Mouse (Mus musculus): ENCODE results near the gene Cdk14.

The Cdk14 gene

DNA sequence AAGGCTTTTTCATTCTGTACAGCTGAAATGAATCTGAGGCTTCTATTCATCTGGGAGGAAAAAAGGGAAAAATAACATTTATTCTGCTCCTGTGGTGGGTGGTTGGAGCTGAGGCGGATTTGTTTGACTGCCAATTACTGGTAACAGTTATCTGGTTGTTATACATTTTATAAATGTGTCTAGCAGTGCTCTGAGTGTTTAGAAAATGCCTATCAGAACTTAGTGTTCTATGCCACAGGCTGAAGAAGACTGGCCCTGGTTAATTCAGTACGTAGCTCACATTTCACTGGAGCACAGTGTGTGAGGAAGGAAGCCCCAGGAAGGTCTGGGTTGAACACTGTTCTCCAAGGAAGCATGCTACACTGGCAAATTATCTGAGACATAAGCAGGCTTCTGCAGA is 429.1 kb downstream of the Cdk14 start:
- no peak for DNase-seq (ENCODE audit: inconsistent ontology term)

DNA sequence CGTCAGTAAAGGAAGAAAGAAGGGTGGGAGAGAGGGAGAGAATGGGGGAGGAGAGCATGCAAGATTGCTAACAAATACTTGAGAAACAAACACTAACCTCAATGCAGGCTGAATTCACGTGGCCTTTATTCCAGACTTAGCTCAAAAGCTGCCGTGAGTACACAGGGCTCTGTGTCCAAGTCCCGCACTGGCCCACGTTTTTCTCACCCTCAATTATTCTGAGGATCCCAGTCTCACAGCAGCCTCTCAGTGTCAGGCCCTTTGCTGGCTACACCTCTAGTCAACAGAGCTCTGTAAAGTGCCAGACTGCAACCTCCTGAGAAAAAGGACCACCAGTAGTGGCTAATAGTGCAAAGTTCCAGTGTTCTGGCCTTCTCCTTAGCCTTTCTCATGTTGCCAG is 429.9 kb downstream of the Cdk14 start:
- DNase-seq (ENCODE audit: inconsistent ontology term), result no peak

DNA sequence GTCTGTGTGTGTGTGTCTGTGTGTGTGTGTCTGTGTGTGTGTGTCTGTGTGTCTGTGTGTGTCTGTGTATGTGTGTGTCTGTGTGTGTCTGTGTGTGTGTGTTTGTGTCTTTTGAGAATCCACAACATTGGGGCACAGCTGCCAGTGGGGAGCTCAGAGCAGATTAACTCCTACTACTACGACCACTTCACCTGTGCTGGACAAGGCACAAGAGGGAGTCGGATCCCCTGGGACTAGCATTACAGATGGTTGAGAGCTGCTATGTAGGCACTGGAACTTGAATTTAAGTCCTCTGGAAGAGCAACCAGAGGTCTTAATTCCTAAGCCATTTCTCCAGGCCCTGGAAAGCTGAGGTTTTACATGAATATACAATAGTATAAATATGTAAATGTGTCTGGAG is 433.9 kb downstream of the Cdk14 start:
- DNase-seq (ENCODE audit: inconsistent ontology term), result no peak

DNA sequence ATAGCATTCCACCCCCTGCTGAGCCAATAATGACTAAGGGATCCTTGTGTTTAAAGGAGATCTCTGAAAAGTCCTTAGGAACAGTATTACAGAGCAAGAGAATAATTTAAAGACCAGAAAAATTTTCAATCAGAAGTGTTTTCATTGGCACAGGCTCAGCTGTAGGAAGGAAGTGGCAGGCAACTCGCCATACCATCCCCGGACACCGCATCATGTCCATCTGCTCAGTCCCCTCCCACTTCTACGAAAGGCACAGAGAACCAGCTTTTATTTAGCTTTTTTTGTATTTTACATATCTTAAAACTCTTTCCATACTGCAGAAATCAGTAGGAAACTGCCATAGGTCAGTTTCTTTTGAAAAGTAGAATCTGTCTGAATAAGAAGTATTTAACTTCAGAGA is 440.6 kb downstream of the Cdk14 start:
- no peak for DNase-seq (ENCODE audit: inconsistent ontology term)

DNA sequence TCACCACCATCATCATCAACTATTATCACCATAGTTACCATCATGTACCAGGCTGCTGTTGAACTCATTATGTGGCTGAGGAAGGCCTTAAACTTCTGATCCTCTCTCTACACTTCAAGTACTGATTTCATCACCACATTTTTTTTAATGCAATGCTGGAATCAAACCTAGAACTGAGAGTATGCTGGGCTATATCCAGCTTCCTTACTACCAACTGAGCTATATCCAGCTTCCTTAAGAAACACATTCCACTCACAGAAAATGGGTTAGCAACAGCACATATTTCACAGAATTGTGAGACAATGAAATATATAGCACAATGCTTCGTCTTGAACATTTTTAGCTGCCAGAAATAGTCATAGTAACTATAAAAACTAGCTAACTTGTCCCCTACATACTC is 446.7 kb downstream of the Cdk14 start:
- no peak for DNase-seq (ENCODE audit: inconsistent ontology term)

DNA sequence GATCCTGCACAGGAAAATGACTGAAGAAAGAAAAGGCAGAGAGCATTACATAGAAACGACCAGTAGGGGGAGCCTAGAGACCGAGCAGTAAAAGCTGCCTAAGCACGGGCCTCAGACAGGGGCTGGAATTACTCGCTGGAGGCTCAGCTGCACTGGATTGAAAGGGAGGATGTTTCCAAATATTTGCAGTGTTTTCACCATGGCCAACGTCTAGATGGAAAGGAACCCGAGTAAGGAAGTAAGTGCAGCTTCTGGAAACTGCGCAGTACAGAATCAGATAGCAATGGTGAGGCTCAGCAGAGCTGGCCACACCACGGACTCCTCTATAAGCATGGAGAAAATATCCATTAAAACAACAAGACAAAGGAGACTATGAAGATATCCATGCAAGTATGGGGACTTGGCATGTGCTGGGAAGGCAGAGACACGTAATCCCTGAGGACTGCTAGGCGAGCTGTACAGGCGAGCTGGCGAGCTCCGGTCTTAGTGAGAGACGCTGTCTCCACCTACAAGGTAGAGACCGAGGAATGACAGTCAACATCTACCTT is 458.0 kb downstream of the Cdk14 start:
- DNase-seq (ENCODE audit: inconsistent ontology term), result peak; percentile 54

DNA sequence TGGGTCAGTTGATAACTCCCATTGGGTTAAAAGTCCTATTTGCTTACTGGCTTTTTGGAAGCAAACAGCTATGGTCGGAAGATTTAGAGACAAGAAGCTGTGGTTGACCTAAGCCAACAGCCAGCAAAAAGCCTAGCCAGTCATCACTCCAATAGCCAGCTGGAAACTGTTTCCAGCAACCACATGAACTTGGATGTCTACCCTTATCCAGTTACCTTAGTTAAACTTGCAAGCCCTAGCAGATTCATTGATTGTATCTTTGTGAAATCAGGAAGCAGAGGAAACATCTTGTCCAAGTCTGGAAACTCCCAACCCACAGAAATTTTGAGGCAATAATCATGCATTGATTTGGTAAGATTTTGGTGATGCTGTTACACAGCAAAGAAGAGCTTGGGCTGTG is 458.5 kb downstream of the Cdk14 start:
- DNase-seq (ENCODE audit: inconsistent ontology term), result no peak

DNA sequence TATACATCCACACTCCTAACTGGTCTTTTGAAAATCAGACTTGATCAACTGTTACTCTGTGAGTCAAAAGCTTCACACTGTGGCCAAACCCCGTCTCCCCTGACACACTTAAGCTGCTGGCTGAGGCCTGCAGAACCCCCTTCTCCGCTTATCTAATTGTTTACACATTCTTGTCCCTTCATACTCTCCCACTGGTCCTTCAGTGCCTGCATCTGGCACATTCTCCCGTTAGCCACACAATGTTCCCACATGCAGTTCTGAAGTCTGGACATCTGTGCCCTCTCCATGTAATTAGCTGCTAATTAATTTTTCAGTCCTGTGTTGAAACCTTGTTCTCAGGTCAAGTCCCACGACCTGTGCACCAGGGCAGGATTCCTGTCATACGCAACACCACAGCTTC is 460.7 kb downstream of the Cdk14 start:
- DNase-seq (ENCODE audit: inconsistent ontology term), result peak; percentile 83

DNA sequence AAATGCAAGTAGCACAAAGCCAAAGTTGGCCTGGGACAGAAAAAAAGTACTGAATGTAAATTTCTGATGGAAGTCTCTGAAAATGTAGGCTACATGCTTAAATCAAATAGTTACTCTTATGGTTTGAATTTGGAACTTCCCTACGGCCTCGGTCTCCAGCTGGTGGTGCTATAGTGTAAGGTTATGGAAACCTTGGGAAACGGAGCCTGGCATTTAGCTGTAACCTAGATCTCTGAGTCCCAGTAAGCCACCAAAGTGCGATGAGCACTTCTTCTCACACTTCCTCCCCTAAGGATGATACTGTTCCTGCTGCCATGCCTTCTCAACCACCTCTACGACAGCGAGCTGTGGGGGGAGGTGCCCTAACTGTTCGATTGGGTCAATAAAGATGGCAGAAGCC is 464.1 kb downstream of the Cdk14 start:
- DNase-seq (ENCODE audit: inconsistent ontology term), result no peak

DNA sequence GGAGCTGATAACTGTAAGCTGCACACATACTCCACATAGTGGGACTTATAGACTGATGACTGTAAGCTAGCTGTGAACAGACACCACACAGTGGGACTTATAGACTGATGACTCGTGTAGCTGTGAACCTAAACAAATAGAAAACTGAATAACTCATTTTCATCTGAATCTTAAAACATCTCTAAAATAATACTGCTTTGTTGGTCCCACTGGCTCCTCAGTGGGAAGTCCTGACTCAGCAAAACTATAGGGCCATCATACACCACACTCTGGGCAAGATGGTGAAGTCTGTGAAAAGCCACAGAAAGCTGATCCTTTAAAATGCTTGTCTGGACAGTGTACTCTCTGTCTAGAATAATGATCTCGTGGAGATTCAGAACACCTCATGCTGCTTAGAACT is 464.7 kb downstream of the Cdk14 start:
- DNase-seq (ENCODE audit: inconsistent ontology term), result no peak

DNA sequence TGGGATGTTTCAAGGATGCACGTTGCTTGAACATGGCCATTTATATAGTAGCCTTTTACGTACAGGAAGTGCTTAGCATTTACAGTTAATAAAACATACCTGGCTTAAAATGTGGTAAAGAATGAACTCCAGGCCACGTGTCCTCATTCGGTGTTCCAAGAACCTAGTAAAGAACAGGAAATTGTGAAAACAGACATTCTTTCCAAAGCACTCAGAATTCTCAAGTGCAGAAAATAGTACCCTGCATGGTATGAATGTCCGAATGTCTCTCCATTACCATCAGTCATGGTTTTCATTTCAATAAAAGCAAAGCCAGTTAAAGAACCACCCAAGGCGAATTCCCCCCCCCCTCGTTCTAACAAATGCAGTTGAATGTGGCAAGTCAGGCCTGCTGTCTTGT is 470.7 kb downstream of the Cdk14 start:
- DNase-seq (ENCODE audit: inconsistent ontology term), result no peak

DNA sequence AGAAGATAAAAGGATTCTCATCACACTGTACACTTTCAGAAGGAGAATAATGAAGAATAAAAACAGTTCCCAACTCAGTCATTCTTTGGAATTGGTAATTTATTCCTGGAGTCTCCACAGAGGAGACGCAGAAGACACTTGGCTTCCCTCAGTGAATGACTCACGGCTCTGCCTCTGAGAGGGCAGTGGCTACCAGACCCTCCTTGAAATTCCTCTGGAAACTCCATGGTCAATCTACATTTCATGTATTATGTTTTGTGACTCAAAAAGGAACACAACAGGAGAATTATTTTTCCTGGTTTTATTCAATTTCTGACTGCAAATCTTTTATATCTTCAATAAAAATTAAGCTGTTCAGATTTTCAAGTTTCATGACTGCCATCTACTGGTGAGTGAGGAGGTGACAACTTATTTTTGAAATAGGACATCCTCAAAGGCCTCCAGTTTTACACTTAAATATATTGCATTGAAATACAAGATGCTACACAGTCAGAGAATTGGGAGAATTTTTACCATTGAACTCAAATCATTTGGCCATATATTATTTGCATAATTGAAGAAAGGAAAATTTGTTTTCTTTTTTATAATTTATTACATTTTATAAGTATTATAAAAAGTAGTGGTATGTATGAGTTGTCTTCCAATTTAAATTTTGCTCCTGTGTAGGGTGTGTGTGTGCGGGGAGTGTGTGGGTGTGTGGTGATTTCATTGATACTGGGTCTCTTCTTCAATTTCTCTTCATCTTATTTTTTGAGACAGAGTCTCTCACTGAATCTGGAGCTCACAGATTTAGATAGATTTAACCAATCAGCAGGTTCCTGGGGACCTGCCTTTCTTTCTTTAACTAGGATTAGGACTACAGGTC is 471.8 kb downstream of the Cdk14 start:
- DNase-seq (ENCODE audit: inconsistent ontology term), result peak; percentile 54

DNA sequence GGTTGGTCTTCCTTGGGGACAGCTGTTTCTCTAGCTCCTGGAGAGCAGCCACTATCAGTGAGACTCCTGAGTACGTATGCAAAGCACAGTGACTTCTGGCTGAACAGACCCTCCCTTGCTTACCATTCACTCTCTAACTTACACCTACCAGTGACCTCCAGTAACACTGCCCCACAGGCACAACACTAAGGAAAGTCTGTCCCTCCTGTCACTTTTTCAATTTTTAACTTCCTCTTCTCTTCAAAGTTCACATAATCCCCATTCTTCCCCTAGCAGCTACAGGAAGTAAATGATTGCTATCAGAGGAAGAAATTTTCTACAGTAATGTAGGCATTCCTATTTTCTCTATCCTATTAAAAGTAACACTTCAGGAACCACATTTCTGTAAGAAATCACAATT is 485.0 kb downstream of the Cdk14 start:
- no peak for DNase-seq (ENCODE audit: inconsistent ontology term)

DNA sequence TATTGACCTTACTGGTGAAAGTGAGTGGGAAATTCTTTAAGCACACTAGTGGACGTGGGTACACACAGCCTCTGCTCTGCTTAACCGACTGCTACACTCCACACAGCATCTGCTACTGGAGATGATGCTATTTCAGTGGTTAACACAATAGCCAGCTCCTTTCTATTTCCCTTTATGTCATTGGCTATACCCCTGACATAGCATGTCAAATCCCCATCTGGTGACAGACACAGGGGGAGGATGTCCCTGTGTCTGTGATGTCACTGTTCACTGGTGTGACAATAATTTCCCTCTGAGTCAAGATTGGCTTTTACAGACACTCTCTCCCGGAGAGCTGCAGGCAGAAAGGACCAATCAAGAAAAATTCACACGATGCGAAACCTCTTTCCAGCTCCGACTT is 485.6 kb downstream of the Cdk14 start:
- DNase-seq (ENCODE audit: inconsistent ontology term), result no peak

DNA sequence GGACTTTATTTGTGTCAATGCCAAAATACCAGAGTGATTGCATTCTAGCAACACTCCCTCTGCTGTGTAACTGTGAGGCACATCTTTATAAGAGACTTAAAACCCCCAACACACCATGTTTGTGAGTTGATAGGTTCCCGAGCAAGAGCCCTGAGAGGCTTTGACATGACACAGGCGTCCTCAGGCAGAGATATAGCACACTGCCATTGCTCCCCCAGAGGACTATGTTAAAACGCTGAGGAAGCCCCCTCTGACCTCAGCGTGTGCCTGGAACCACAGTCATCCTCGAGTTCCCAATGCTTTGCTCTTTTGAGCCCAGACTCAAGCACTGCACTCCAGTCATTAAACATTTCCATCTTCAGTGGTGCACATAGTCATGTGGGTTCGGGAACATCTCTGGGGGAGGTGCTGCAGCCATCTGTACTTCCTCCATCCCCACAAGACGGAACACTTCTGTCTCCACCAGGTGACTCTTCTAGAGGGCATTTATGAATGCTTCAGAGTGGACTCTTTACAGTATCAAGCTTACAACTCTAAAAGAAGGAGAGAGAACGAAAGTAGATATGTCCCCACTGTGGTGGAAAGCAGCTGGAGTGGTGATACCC is 488.5 kb downstream of the Cdk14 start:
- no peak for DNase-seq (ENCODE audit: inconsistent ontology term)

DNA sequence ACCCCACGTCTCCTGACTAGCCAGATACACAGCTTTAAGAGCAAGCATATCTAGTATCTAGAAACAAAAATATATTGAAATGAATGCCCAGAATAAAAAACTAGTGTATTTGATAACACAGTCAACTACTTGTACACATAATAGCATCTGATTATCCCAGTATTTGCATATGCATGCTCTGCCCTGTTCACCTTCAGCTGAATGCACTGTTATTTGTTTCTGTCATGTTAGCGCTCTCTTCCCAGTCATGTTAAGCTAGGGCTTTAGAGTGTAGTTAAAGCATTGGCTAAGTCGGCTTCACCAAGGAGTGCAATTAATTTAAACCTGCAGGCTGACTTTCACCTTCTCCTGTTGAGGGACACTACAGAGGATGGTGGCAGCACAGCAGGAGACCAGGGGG is 490.5 kb downstream of the Cdk14 start:
- no peak for DNase-seq (ENCODE audit: inconsistent ontology term)

DNA sequence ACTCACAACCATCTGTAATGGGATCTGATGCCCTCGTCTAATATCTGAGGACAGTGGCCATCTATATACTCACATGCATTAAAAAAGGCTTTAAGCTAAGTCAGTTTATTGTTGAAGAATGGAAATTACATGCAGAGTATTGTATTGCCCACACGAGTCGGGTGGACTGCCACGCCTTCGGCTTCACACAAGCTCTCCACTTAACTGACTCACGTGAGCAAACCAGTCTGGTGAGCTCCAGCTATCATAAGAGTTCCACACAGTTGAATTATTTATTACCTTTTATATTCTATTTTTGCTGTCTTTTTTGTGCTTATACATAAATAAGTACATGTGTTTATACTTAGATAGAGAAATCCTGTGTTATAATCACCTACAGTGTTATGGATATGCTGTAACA is 495.2 kb downstream of the Cdk14 start:
- DNase-seq (ENCODE audit: inconsistent ontology term), result no peak

DNA sequence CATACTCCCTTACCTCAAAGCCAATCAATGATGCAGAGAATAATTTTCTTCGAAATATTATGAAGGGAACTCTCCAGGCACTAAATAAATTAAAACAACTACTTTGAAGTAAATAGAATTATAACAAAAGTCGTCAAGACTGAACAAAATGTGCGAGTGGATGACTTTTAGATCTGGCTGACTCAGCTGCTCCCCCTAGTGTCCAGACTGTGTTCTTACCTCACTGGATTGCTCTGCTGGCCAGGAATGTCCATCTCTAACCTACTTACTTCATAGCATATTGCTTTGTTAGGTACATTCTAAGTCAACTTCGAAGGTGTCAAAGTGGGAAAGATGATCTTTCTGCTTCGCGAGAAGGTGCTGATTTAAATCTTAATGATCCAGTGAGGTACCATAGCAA is 501.7 kb downstream of the Cdk14 start:
- peak; percentile 46 for DNase-seq (ENCODE audit: inconsistent ontology term)

DNA sequence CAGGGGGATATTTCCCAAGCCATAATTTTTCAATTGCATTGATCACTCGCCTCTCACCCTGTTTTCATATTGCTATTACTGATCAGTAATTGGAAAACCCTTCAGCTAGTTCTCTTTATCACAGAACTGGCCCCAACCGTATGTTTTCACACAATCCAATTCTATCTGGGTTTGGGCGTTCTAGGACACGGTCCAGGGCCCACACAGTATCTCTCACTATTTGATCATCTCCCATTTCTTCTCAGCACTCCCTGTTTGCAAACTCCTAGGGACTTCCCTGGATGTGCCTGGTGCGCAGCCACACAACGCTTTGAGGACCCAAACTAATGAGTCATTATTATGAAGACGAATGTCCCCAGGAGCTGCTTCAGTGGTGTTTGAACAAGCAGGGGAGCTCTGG is 502.4 kb downstream of the Cdk14 start:
- peak; percentile 11 for DNase-seq (ENCODE audit: inconsistent ontology term)

DNA sequence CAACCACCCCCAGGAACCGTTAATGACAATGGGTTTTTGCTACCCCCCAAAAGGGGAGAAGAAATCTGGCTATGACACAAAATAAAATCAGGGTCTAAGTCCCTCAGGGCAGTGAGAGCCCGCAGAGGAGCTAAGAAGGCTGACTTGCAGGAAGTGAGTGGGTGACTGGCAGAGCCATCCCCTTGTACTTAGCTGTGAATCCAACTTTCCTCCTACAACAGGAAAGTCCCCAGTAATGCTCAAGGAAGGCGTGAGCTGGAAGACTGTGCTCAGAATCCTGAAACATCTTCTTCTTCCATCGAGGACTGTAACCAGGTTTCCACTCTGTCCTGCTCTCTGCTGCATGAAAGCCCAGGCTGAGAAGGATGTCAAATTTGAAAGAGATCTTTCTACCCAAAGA is 502.8 kb downstream of the Cdk14 start:
- DNase-seq (ENCODE audit: inconsistent ontology term), result no peak

DNA sequence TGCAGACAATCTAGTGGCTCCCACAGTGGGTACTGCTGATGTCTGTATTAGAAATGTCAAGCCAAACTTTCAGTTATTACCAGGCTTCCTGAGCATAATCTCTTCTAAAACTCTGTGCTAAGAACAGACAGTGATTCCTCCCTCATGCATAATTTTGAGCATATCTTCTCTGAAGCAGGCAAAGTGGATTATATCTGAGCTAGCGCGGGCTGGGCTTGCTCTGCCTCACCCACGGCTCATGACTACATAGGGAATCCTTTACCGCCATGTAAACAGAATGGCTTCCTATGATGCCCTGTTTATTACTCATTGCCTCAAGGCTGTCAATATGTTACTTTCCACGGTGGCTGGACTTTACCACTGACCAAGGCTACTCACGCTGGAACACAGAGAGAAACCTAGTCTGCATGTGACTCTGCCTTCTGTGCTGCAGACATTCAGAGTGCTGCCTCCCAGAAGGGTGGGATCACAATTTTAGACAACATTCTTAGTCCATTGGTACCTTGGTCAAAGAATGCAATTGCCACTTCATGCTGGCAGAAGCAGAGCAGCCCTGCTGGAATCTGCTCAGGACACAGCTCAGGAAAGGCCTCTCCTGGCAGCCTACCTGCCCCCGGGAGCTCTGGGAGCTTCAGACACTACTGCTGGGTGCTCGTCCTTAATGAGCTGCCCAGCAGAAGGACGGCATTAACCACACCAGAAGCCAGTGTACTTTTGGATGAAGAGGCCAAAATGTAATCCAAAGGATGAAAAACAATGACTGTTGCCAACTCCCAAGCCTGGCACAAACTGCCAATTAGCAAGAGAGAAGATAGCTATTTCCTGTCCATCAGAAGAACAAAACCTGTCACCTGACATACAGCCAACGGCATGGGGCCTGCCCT is 503.5 kb downstream of the Cdk14 start:
- peak; percentile 83 for DNase-seq (ENCODE audit: inconsistent ontology term)

DNA sequence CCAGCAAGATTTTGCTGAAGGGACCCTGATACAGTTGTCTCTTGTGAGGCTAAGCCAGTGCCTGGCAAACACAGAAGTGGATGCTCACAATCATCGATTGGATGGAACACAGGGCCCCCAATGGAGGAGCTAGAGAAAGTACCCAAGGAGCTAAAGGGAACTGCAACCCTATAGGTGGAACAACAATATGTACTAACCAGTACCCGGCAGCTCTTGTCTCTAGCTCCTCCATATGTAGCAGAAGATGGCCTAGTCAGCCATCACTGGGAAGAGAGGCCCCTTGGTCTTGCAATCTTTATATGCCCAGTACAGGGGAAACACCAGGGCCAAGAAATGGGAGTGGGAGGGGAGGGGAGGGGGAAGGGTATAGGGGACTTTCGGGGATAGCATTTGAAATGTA is 515.2 kb downstream of the Cdk14 start:
- peak; percentile 80 for DNase-seq (ENCODE audit: inconsistent ontology term)
